Mouse (Mus musculus) gastrocnemius, postnatal 25 days (tissue): ENCODE measurements around the gene Card10. TPM values are rescaled to one million over a fixed set of nuclear protein-coding genes. Genes with fewer than 3 reads are reported as not detected.

Experiments used
- DNase-seq: peaks from one replicate; pipeline ENCODE4 v3.0.0; 2022
- total RNA-seq, 2 experiments: library from RNA; stranded (reverse); gene quantifications; 1 replicate in 1 of 2; 2 replicates in 1 of 2; pipeline ENCODE4 v1.2.3; 2021

Gene Card10
- total RNA-seq, 2 experiments from 2014 or later, result 6.4 to 7.8 TPM

DNA sequence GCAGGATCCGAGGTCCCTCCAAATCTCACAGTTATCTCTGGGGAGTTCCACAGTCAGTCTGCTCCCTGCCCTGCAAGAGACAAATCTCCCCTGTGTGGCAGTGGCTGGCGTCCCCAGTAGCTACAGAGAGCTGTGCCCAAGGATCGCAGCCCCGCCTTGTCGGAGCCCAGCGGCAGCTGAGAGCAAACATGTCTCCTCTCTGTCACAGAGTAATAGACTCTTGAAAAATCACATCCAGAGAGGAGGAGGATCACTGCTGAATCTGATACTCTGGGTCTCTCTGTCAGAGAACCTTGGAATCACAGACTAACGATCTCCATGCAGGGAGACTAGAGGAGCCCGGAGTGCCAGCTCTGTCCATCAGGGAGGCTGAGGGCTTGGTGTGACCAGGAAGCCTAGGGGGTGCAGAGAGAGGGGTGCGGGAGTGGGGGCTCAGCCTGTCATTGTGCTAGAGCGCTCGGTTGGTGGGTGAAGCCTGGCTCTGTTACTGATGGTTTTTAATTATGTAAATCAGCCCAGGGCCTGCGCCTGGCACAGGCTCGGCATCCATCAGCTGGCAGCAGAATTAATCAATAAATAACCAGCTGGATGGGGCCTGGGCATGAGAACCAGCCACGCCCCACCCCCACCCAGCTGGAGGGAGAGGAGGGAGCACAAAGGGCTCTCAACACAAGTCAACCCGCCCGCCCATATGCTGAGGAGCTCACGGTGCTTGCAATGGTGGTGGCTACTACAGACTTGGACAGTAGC lies 67.2 kb downstream of the Card10 start:
- DNase-seq, result no peak

DNA sequence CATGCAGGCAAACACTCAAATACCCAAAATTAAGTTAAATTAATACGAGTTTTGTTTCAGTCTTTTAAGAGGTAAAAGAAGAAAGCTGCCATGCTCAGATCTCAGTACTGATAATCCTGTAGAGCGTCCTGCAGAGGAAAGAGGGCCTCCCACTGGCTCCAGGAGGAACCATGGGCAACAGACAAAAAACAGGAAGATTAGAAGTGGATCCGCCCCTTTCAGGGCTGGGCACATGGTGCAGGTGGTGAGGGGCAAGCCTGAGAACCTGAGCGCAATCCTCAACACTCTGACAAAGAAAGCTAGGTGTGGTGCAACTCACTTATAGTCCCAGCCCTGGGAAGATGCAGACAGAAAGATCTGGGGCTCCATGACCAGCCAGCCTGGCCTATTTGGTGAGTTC lies 71.0 kb downstream of the Card10 start:
- no peak for DNase-seq

DNA sequence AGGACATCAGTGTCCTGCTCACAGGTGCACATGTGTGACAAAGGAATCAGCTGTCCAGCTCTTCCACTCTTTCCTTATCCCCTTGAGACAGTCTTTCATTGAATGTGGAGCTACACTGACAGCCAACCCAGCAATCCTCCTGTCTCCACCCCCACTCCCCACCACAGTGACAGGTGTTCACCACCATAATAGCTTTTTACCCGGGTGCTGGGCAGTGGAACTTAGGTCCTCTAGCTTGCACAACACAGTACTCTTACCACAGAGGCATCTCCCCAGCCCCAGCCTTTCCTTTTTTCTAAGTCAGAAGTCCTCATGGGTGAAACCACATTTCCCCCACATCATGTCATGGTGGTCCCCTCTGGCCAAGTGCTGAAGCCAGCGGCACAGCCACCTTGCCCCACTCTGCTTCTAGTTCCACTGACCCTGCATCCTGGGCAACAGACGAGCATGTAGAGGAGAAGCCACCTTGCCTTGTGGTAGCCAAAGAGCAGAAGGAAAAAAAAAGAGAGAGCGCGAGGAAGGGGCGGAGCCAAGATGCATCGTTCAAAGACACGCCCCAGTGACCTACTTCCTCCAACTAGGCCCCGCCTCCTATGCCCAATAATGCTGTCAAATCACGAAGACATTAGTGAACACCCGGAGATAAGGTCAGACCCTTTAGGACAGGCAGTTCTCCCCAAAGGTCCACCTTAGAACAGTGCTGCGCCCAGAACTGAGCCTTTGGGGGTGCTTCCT lies 72.4 kb downstream of the Card10 start:
- no peak for DNase-seq

DNA sequence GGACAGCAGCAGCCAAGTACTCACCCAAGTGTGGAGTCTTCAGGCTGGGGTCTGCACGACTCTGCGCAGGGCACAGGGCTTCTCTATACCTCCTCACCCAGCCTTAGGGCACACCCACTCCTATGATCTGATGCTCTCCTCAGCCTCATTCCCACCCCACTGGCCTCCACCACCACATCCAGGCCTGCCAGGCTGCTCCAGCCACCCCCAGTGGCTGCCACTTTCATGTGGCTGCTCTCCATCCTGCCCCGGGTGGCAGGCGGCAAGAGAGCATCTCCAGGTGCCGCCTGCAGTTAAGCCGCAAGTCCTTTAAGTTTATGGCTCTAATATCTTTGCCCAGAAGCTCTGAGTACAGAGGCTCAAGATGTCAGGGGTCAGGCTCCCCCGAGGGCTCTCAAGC lies 76.1 kb downstream of the Card10 start:
- no peak for DNase-seq

Other genes starting within 250 kb of the Card10 start
- 1 to 10 TPM in 1 of 2 experiments, under 1 TPM in 1; 0.43 to 3.4 TPM for gene Rac2, start 230.3 kb downstream of the Card10 start, total RNA-seq
- 1 to 10 TPM; 2.4 to 2.8 TPM for gene Cyth4, start 206.0 kb downstream of the Card10 start, total RNA-seq
- gene Elfn2, start 84.3 kb downstream of the Card10 start, total RNA-seq, result under 1 TPM; 0.05 to 0.31 TPM
- 1 to 10 TPM; 2.4 to 6.4 TPM for gene Mfng, start 29.6 kb downstream of the Card10 start, total RNA-seq
- gene Cdc42ep1, start 39.6 kb upstream of the Card10 start, total RNA-seq, result 10 to 100 TPM in 1 of 2 experiments, 1 to 10 TPM in 1; 9.3 to 10.5 TPM
- gene Lgals2, start 52.5 kb upstream of the Card10 start, total RNA-seq, result not detected
- 10 to 100 TPM; 33.5 to 34.2 TPM for gene Gga1, start 74.1 kb upstream of the Card10 start, total RNA-seq
- under 1 TPM in 1 of 2 experiments, not detected in 1; 0.11 TPM for gene Gm49510, start 96.6 kb upstream of the Card10 start, total RNA-seq
- 1 to 10 TPM; 2.6 to 3.1 TPM for gene Sh3bp1, start 96.7 kb upstream of the Card10 start, total RNA-seq
- 1 to 10 TPM; 2.3 TPM for gene Pdxp, start 110.9 kb upstream of the Card10 start, total RNA-seq
- 100 to 1,000 TPM; 224 to 270 TPM for gene Lgals1, start 123.7 kb upstream of the Card10 start, total RNA-seq
- gene Nol12, start 131.9 kb upstream of the Card10 start, total RNA-seq, result 10 to 100 TPM; 22.2 to 23.1 TPM
- gene Triobp, start 144.7 kb upstream of the Card10 start, total RNA-seq, result 10 to 100 TPM; 35.3 to 42.2 TPM
- 10 to 100 TPM; 73.2 to 75.3 TPM for gene H1f0, start 225.4 kb upstream of the Card10 start, total RNA-seq
- not detected for gene Galr3, start 238.8 kb upstream of the Card10 start, total RNA-seq